Comparison of ENCODE assay signal across 23 mouse cellular contexts in genomic region chr1:151301904-151302303, GRCm38 (mm10). TPM values are rescaled to one million over a fixed set of nuclear protein-coding genes. Genes with fewer than 3 reads are reported as not detected.
DNase-seq lines count a peak whose midpoint lies in the region; ATAC-seq and TF ChIP-seq lines count a peak whose summit lies in the region.
"Had no signal": no experiment of that assay in that cellular context is flagged by ENCODE, and none has a peak within 500 bp of the region (broad histone marks: within the 10 kb centered on the region; RNA-seq: fewer than 3 reads in every experiment).

No protein-coding gene starts in this region.

- H3K9me3 ChIP-seq in hindbrain, embryonic 16.5 days (ENCODE audit: control insufficient read depth, low read length) = no peaks in the 10 kb centered on the region
- no peaks in the 10 kb centered on the region for H3K9me3 ChIP-seq in hindbrain, embryonic 12.5 days (replicated peaks)
- no peaks in the 10 kb centered on the region for H3K9me3 ChIP-seq in midbrain, embryonic 15.5 days
- no peaks in the 10 kb centered on the region for H3K9me3 ChIP-seq in midbrain, embryonic 11.5 days (ENCODE audit: control insufficient read depth, low read length)
- H3K9me3 ChIP-seq: G1E; limb, embryonic 13.5 days; megakaryocyte, embryonic 14.5 days; neural tube, embryonic 15.5 days had no signal

- intact Hi-C loops in left cerebral cortex, postnatal 25 days (cut with DNase I) = loop anchor here (5.0 kb wide), 1 partner anchor 40 kb away; the partner anchor contains the start of gene Ivns1abp

- TF ChIP-seq POLR2A in brain, embryonic 14.5 days (IDR thresholded peaks at IDR 0.05; ENCODE audit: borderline replicate concordance, extremely low read depth, insufficient read depth, insufficient read length, poor library complexity, severe bottlenecking) = no peak

- no peaks in the 10 kb centered on the region for H3K4me1 ChIP-seq in hindbrain, embryonic 16.5 days (ENCODE audit: control insufficient read depth, insufficient read depth, low read depth, low read length)
- H3K4me1 ChIP-seq in hindbrain, embryonic 12.5 days = no peaks in the 10 kb centered on the region
- 0 out of 2 replicates have a peak, but pooled peaks cover 5% of the 10 kb centered on the region for H3K4me1 ChIP-seq in midbrain, embryonic 15.5 days
- no peaks in the 10 kb centered on the region for H3K4me1 ChIP-seq in midbrain, embryonic 11.5 days (ENCODE audit: control insufficient read depth, insufficient read depth, low read length)
- H3K4me1 ChIP-seq: limb, embryonic 13.5 days; neural tube, embryonic 15.5 days had no signal

- ATAC-seq in hindbrain, embryonic 16.5 days = peak; percentile 77
- ATAC-seq in hindbrain, embryonic 12.5 days (ENCODE audit: low FRiP score) = no peak
- ATAC-seq in midbrain, embryonic 15.5 days (replicated peaks) = peak; percentile 59; the same call in 1 of the 2 replicates
- ATAC-seq in midbrain, embryonic 11.5 days (ENCODE audit: low FRiP score) = no peak
- ATAC-seq: inflammation-experienced regulatory T-cells, adult 6 months had no signal

- H3K27ac ChIP-seq in hindbrain, embryonic 16.5 days (ENCODE audit: low read depth, low read length) = no peak overlapping the region
- H3K27ac ChIP-seq in hindbrain, embryonic 12.5 days = no peak overlapping the region
- H3K27ac ChIP-seq in midbrain, embryonic 15.5 days = no peak overlapping the region
- H3K27ac ChIP-seq in midbrain, embryonic 11.5 days (ENCODE audit: low read depth, low read length) = no peak overlapping the region
- H3K27ac ChIP-seq: limb, embryonic 13.5 days; liver, embryonic 14.5 days; neural tube, embryonic 15.5 days had no signal

- no peaks in the 10 kb centered on the region for H3K36me3 ChIP-seq in hindbrain, embryonic 16.5 days (ENCODE audit: control insufficient read depth, insufficient read depth, low read length)
- H3K36me3 ChIP-seq in hindbrain, embryonic 12.5 days = no peaks in the 10 kb centered on the region
- H3K36me3 ChIP-seq in midbrain, embryonic 15.5 days (replicated peaks) = no peaks in the 10 kb centered on the region
- no peaks in the 10 kb centered on the region for H3K36me3 ChIP-seq in midbrain, embryonic 11.5 days (ENCODE audit: control insufficient read depth, insufficient read depth, low read length)
- H3K36me3 ChIP-seq: G1E; limb, embryonic 13.5 days; neural tube, embryonic 15.5 days had no signal

- 49% methylated on average over 3 of the region's 3 CpGs for WGBS in hindbrain, embryonic 16.5 days
- 80% methylated on average over 3 of the region's 3 CpGs for WGBS in hindbrain, embryonic 12.5 days
- 39% methylated on average over 3 of the region's 3 CpGs for WGBS in midbrain, embryonic 15.5 days
- WGBS in midbrain, embryonic 11.5 days = 85% methylated on average over 3 of the region's 3 CpGs

- DNase-seq in midbrain, embryonic 11.5 days (ENCODE audit: low spot score, missing footprints) = no peak
- peak; percentile 58 for DNase-seq in brain, embryonic 14.5 days (ENCODE audit: low read depth)
- peak; percentile 36 to 78 for DNase-seq in left cerebral cortex, postnatal 25 days (ENCODE audit: low spot score in 2 of 2)
- DNase-seq in adrenal gland, adult 8-10 months = no peak
- DNase-seq: cerebellum, adult 11 months; cerebellum, postnatal 14 days; embryo, embryonic 11 days; gastrocnemius, postnatal 25 days; heart, postnatal 14 days; kidney, adult 8-10 months; kidney, postnatal 25 days; lung, postnatal 14 days; thymus, postnatal 4 days had no signal

- no peak overlapping the region for H3K9ac ChIP-seq in hindbrain, embryonic 16.5 days (ENCODE audit: low read depth, low read length)
- H3K9ac ChIP-seq in hindbrain, embryonic 12.5 days = no peak overlapping the region
- no peak overlapping the region for H3K9ac ChIP-seq in midbrain, embryonic 15.5 days
- H3K9ac ChIP-seq in midbrain, embryonic 11.5 days (ENCODE audit: low read length) = no peak overlapping the region
- H3K9ac ChIP-seq: limb, embryonic 13.5 days; liver, embryonic 14.5 days; neural tube, embryonic 15.5 days had no signal

- no peak for TF ChIP-seq CTCF in brain, embryonic 14.5 days (IDR thresholded peaks at IDR 0.05; ENCODE audit: borderline replicate concordance, extremely low read depth, insufficient read depth, insufficient read length)

- no peaks in the 10 kb centered on the region for H3K27me3 ChIP-seq in hindbrain, embryonic 16.5 days (replicated peaks; ENCODE audit: control insufficient read depth, insufficient read depth, low read length)
- no peaks in the 10 kb centered on the region for H3K27me3 ChIP-seq in hindbrain, embryonic 12.5 days
- no peaks in the 10 kb centered on the region for H3K27me3 ChIP-seq in midbrain, embryonic 15.5 days (replicated peaks)
- no peaks in the 10 kb centered on the region for H3K27me3 ChIP-seq in midbrain, embryonic 11.5 days (ENCODE audit: control insufficient read depth, insufficient read depth, low read length)
- H3K27me3 ChIP-seq: limb, embryonic 13.5 days; megakaryocyte, embryonic 14.5 days; neural tube, embryonic 15.5 days had no signal

- no peak overlapping the region for H3K4me3 ChIP-seq in hindbrain, embryonic 16.5 days (ENCODE audit: low read length)
- H3K4me3 ChIP-seq in hindbrain, embryonic 12.5 days = no peak overlapping the region
- H3K4me3 ChIP-seq in midbrain, embryonic 15.5 days = no peak overlapping the region
- no peak overlapping the region for H3K4me3 ChIP-seq in midbrain, embryonic 11.5 days (ENCODE audit: low read depth, low read length)
- H3K4me3 ChIP-seq: limb, embryonic 13.5 days; myocyte; neural tube, embryonic 15.5 days had no signal

- H3K4me2 ChIP-seq in hindbrain, embryonic 16.5 days (ENCODE audit: low read length) = no peak overlapping the region
- no peak overlapping the region for H3K4me2 ChIP-seq in hindbrain, embryonic 12.5 days (replicated peaks)
- no peak overlapping the region for H3K4me2 ChIP-seq in midbrain, embryonic 15.5 days
- H3K4me2 ChIP-seq in midbrain, embryonic 11.5 days = no peak overlapping the region
- H3K4me2 ChIP-seq: limb, embryonic 13.5 days; neural tube, embryonic 15.5 days had no signal

RNA-seq across cellular contexts. Expression of gene Ivns1abp, which starts 42.4 kb away (rescaled TPM):
- 195 and 223 TPM in 2 replicates for polyA plus RNA-seq in hindbrain, embryonic 16.5 days (2015; fragmentation: Nextera tagmentation; extraction: Ambion mirVana)
- 325 and 337 TPM in 2 replicates for polyA plus RNA-seq in hindbrain, embryonic 12.5 days (2016; fragmentation: Nextera tagmentation; extraction: Ambion mirVana)
- polyA plus RNA-seq in midbrain, embryonic 15.5 days (2015; fragmentation: Nextera tagmentation; extraction: Ambion mirVana) = 247 and 257 TPM in 2 replicates
- polyA plus RNA-seq in midbrain, embryonic 11.5 days (2014; fragmentation: Nextera tagmentation; extraction: Ambion mirVana) = 434 and 473 TPM in 2 replicates
- polyA plus RNA-seq in brain, embryonic 14.5 days (2012; rRNA removed) = 203 and 240 TPM in 2 replicates
- 100 to 1,000 TPM; 129 to 162 TPM for total RNA-seq in left cerebral cortex, postnatal 25 days (2021)
- total RNA-seq in adrenal gland, adult 8-10 months (2022) = 100 to 1,000 TPM; 116 to 154 (median 139) TPM

Comparison
In these comparisons a context has a peak if more than half of its experiments do, and no peak if none do; other contexts are left out.
1. ATAC-seq: peak in hindbrain, embryonic 16.5 days (single experiment) and midbrain, embryonic 15.5 days (single experiment); none in hindbrain, embryonic 12.5 days (single experiment) and midbrain, embryonic 11.5 days (single experiment).
2. DNase-seq: peak in brain, embryonic 14.5 days (single experiment) and left cerebral cortex, postnatal 25 days (2 of 2); none in midbrain, embryonic 11.5 days (single experiment) and adrenal gland, adult 8-10 months (single experiment).